Mouse (Mus musculus) brain, embryonic 14.5 days (tissue): ENCODE measurements at regions not wholly inside any gene's neighbourhood (a gene's known extent, or its start where the extent isn't known, plus 50 kb on each side); places are given as distances from the start of the nearest gene placed in this dataset.

Experiments used
- DNase-seq: peaks from one replicate; pipeline ENCODE4 v3.0.0-alpha.2; 2011; ENCODE audit warnings: low read depth
- CTCF ChIP-seq: fragments of 200-500 bp; IDR thresholded peaks from 2 replicates; pipeline ENCODE4 v1.5.1; 2012; ENCODE audit warnings: inconsistent platforms, mild to moderate bottlenecking, moderate library complexity, borderline replicate concordance; ENCODE audit not compliant: insufficient read depth, insufficient read length; ENCODE audit errors: extremely low read depth
- POLR2A ChIP-seq: fragments of 200-500 bp; IDR thresholded peaks from 2 replicates; pipeline ENCODE4 v1.6.1; 2012; ENCODE audit warnings: mild to moderate bottlenecking, inconsistent platforms, borderline replicate concordance; ENCODE audit not compliant: poor library complexity, insufficient read depth, insufficient read length, severe bottlenecking; ENCODE audit errors: extremely low read depth

- no peak for DNase-seq
- TF ChIP-seq CTCF (no peak), POLR2A (no peak)
These were observed 250.5 kb upstream of the Irx4 start for GRCm38 (mm10) chr13:73009547-73010475.

DNA sequence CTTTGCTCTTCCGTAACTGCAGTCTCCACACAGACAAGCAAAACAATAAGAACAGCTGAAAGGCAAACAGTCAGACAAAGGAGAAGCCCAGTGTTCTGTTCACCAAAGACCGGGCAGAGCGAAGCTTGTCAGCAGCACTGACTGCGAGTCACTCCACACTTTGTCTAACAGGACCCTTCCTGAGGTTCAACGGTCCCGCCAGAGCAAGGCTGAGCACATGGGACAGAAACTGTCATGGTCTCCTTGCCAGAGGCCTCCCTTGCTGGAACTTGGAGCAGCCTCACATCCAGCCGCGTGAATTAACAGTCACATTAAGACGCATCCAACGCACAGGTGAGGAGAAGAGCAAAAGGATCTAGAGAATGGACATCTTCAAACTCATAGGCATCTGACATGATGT is 241.1 kb upstream of the Irx4 start:
- TF ChIP-seq POLR2A (no peak), CTCF (no peak)
- no peak for DNase-seq

GRCm38 (mm10) chr13:73031217-73031616 is 229.1 kb upstream of the Irx4 start:
- TF ChIP-seq POLR2A: no peak
- no peak for TF ChIP-seq CTCF
- no peak for DNase-seq

DNA sequence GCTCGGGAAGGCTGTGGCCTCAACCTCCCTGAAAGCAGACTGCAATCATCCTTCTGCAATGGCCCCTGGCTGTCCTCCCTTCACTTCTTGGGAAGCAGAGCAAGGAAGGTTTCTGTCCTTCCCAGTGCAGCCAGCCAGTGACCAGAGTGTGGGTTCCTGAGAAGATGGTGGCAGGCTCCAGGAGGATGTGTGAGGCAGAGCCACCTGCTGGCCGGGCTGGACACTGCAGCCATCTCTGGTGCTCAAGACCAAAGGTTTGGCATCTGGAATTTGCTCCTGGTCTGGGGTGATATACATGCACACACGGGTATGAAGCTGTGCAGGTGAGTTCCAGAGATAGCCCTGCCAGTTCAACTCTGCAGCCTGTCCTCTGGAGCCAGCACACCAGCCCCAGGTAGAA is 227.2 kb upstream of the Irx4 start:
- TF ChIP-seq POLR2A (no peak), CTCF (peak; percentile 82)
- DNase-seq: peak; percentile 68

- TF ChIP-seq CTCF: no peak
- TF ChIP-seq POLR2A: no peak
- DNase-seq: peak; percentile 94
These were observed 226.0 kb upstream of the Irx4 start for GRCm38 (mm10) chr13:73034065-73034831.

DNA sequence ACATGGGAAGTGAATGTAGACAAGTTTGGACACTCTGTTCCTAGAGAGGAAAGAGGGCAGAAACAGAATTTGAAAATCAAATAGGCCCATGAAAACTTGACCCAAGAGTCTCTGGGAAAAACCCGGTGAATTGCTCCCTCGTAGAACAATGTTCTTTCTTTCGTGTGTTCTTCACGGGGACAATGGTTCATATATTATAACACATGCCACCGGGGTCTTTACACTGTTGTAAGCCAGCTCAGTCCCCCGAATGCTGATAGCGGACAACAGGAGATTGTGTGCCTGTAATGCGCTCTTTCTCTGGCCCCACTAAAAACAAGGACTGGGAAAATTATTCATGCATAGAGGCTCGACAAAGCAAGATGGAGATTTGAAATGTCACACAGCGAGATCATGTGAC is 225.4 kb upstream of the Irx4 start:
- TF ChIP-seq POLR2A: no peak
- TF ChIP-seq CTCF: no peak
- peak; percentile 76 for DNase-seq

- TF ChIP-seq CTCF: no peak
- TF ChIP-seq POLR2A: no peak
- no peak for DNase-seq
These were observed 224.8 kb upstream of the Irx4 start for GRCm38 (mm10) chr13:73035336-73035940.

DNA sequence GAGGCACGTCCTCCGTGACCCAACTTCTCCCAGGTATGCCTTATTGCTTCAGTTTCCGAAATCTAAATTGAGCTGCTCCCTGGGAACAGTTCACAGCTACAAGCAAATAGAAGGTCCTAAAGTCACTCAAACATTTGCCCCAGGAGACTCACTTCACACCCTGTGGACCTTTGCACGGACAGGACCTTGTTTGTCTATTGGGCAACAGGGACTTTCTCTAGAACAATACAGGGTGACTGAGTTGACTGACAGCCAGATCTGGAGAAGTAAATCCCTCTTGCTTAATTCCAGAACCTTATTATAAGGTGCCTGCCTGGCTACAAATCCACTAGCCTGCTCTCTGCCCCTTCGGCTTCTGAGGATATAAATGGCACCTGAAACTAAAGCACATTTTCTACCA is 220.5 kb upstream of the Irx4 start:
- TF ChIP-seq CTCF (no peak), POLR2A (no peak)

DNA sequence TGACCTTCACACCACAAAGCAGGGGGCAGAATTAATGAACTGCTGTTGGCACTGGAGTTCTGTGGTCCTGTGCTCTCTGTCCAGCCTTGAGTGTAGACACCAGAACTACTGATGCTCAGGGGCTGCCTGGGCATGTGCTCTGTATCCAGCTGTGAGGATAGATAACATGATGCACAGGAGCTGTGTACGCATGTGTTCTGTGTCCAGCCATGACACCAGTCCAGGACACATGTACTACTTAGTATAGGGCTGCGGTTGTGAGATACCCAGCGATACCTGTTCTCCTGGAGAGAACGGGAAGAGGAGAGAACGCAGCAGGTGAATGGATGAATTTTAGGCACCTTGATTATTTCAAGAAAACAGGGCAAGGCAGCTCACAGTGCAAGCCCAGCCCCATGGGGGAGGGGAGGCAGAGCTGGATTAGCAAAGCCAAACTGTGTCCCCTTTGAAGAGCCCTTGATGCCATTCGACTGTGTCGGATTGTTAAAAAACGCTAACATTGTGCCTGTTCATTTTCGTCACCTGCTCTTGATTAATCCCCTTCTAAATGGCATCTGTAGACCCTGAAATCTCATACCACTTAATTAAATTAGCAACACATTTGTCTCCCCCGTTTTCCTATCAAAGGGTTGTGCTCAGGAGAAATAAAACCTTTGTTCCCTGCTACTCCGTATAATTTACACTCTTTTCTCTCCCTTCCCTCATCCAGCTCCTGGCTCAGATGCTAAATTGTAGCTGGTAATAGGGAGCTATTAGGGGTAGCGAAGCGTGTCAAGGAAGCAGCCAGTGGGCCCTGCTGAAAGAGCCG is 218.8 kb upstream of the Irx4 start:
- TF ChIP-seq CTCF: no peak
- TF ChIP-seq POLR2A: no peak

More for the DNA sequence above, 220.5 kb upstream of the Irx4 start:
- no peak for DNase-seq

DNA sequence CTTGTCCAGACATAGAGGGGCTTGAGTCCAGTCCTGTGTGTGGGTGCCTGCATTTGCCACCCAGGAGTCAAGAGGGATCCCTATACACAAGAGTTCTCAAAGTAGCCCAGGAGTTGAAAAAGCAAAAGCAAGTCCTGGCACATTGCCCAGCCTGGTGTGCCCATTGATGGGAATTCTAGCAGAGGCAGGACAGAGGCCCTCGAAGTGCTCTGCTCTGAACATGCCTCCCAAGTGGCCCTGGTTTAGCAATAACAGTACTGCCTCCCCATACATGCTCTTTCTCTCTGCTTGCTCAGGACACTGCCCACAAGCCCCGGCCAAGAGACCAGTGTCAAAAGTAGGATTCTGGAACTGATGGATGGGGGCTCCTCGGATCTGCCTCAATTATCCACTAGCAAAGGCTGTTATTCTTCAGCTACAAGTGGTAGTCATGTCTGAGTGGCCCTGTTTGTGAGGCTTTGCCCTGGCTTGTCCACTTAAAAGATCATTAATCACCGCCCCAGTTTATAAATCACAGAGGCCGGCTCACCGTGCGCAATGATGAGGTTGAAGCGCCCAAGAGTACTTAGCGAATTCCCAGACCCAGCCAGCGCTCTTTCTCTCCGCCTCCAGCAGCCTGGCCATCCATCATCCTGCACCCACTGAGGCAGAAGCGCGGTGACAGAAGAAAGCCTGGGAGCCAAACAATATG is 190.3 kb upstream of the Irx4 start:
- TF ChIP-seq CTCF: no peak
- TF ChIP-seq POLR2A: no peak
- peak; percentile 66 for DNase-seq

More for the DNA sequence above, 218.8 kb upstream of the Irx4 start:
- DNase-seq: peak; percentile 84
